In the genomic region with DNA sequence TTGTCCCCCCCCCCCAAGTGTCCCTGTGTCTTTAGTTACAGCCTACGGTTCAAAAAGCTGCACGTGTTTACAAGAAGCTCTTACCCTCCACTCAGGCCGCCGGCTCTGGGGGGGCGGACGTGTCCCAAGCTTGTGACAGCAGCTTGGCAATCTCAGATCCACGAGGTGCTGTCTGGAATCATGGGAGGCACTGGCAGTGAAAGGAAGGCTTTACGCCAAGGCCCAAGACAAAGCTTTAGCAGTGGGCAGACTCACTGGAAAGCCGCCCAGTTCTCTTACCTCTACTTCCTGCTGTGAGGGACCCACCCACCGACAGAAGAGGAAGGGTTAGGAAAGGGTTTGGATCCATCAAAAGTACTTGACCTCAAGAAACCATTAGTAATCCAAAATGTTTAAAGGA, we compare ENCODE assay signal across 8 mouse cellular contexts.
DNase-seq lines count a peak whose midpoint lies in the region; ATAC-seq and TF ChIP-seq lines count a peak whose summit lies in the region.
"Had no signal": no experiment of that assay in that cellular context is flagged by ENCODE, and none has a peak within 500 bp of the region (broad histone marks: within the 10 kb centered on the region; RNA-seq: fewer than 3 reads in every experiment).

No protein-coding gene starts in this region.

- peaks cover 17% of the 10 kb centered on the region for H3K36me3 ChIP-seq in kidney, embryonic 16.5 days (ENCODE audit: insufficient read depth, low read length)
- peaks cover 35% of the 10 kb centered on the region for H3K36me3 ChIP-seq in heart, postnatal 0 days (replicated peaks; ENCODE audit: control insufficient read depth, insufficient read depth, low read length)
- H3K36me3 ChIP-seq in liver, embryonic 11.5 days (ENCODE audit: control insufficient read depth, insufficient read depth, low read length): peaks cover 1% of the 10 kb centered on the region; the same call in 1 of the 2 replicates

- no peak overlapping the region for H3K27ac ChIP-seq in kidney, embryonic 16.5 days (ENCODE audit: low read length)
- peak overlapping the region; percentile 52 for H3K27ac ChIP-seq in heart, postnatal 0 days (ENCODE audit: low read depth)
- no peak overlapping the region for H3K27ac ChIP-seq in liver, embryonic 11.5 days (ENCODE audit: low read depth, low read length)
- H3K27ac ChIP-seq: midbrain, embryonic 12.5 days had no signal

- peak; percentile 81 for TF ChIP-seq EP300 in heart, postnatal 0 days (IDR thresholded peaks at IDR 0.05; ENCODE audit: low read depth)

- no peaks in the 10 kb centered on the region for H3K9me3 ChIP-seq in kidney, embryonic 16.5 days (ENCODE audit: low read length)
- no peaks in the 10 kb centered on the region for H3K9me3 ChIP-seq in heart, postnatal 0 days (replicated peaks; ENCODE audit: control insufficient read depth, low read length)
- no peaks in the 10 kb centered on the region for H3K9me3 ChIP-seq in liver, embryonic 11.5 days (ENCODE audit: control insufficient read depth, low read length)
- H3K9me3 ChIP-seq: midbrain, embryonic 12.5 days had no signal

- 76% methylated on average over 10 of the region's 10 CpGs for WGBS in kidney, embryonic 16.5 days
- WGBS in heart, postnatal 0 days: 32% methylated on average over 10 of the region's 10 CpGs
- 77% methylated on average over 10 of the region's 10 CpGs for WGBS in liver, embryonic 11.5 days

- H3K9ac ChIP-seq in kidney, embryonic 16.5 days (replicated peaks; ENCODE audit: low read length): no peak overlapping the region
- no peak overlapping the region for H3K9ac ChIP-seq in heart, postnatal 0 days (replicated peaks; ENCODE audit: low read depth, low read length)
- H3K9ac ChIP-seq in liver, embryonic 11.5 days (ENCODE audit: low read depth, low read length): no peak overlapping the region
- H3K9ac ChIP-seq: midbrain, embryonic 12.5 days had no signal

- no peak for TF ChIP-seq CTCF in heart, postnatal 0 days (IDR thresholded peaks at IDR 0.05; ENCODE audit: low read depth)

- H3K4me2 ChIP-seq in kidney, embryonic 16.5 days (replicated peaks; ENCODE audit: low read depth, low read length): no peak overlapping the region
- H3K4me2 ChIP-seq in heart, postnatal 0 days (ENCODE audit: low read depth, low read length): no peak overlapping the region
- no peak overlapping the region for H3K4me2 ChIP-seq in liver, embryonic 11.5 days
- H3K4me2 ChIP-seq: midbrain, embryonic 12.5 days had no signal

- H3K27me3 ChIP-seq in kidney, embryonic 16.5 days (ENCODE audit: insufficient read depth, low read length): no peaks in the 10 kb centered on the region
- H3K27me3 ChIP-seq in heart, postnatal 0 days (ENCODE audit: control insufficient read depth, insufficient read depth, low read length): no peaks in the 10 kb centered on the region
- H3K27me3 ChIP-seq in liver, embryonic 11.5 days (replicated peaks; ENCODE audit: control insufficient read depth, insufficient read depth, low read length): no peaks in the 10 kb centered on the region
- H3K27me3 ChIP-seq: midbrain, embryonic 12.5 days had no signal

- no peaks in the 10 kb centered on the region for H3K4me1 ChIP-seq in kidney, embryonic 16.5 days (ENCODE audit: insufficient read depth, low read length)
- H3K4me1 ChIP-seq in heart, postnatal 0 days (ENCODE audit: control insufficient read depth, insufficient read depth): no peaks in the 10 kb centered on the region
- peaks cover 5% of the 10 kb centered on the region; the same call in 1 of the 2 replicates for H3K4me1 ChIP-seq in liver, embryonic 11.5 days (replicated peaks; ENCODE audit: control insufficient read depth, insufficient read depth, low read length)
- H3K4me1 ChIP-seq: midbrain, embryonic 12.5 days had no signal

- DNase-seq in kidney, adult 18-20 months: peak; percentile 8
- DNase-seq in cerebellum, adult 9-10 months: peak; percentile 62
- DNase-seq in heart, postnatal 0 days (ENCODE audit: low spot score): peak; percentile 66
- DNase-seq in lung, postnatal 14 days: peak; percentile 48
- DNase-seq in spleen, postnatal 36 days (ENCODE audit: low spot score in 2 of 2): no peak
- DNase-seq in liver, embryonic 11.5 days (ENCODE audit: low spot score): no peak

- H3K4me3 ChIP-seq in kidney, embryonic 16.5 days (ENCODE audit: low read length): no peak overlapping the region
- H3K4me3 ChIP-seq in heart, postnatal 0 days (ENCODE audit: low read depth, low read length): no peak overlapping the region
- H3K4me3 ChIP-seq in liver, embryonic 11.5 days (ENCODE audit: low read depth, low read length): no peak overlapping the region
- H3K4me3 ChIP-seq: midbrain, embryonic 12.5 days had no signal

- ATAC-seq in kidney, embryonic 16.5 days (ENCODE audit: low FRiP score, low TSS enrichment): no peak
- peak; percentile 73 for ATAC-seq in heart, postnatal 0 days (ENCODE audit: insufficient read depth, low read depth)
- ATAC-seq in liver, embryonic 11.5 days (replicated peaks; ENCODE audit: low FRiP score): no peak

Comparison
In these comparisons a context has a peak if more than half of its experiments do, and no peak if none do; other contexts are left out.
1. DNase-seq: peak in kidney, adult 18-20 months (single experiment), cerebellum, adult 9-10 months (single experiment), heart, postnatal 0 days (single experiment) and lung, postnatal 14 days (single experiment); none in spleen, postnatal 36 days (0 of 2) and liver, embryonic 11.5 days (single experiment).